Mouse (Mus musculus): ENCODE data around the gene Rabep1.
A peak's percentile ranks its signal among the peaks of the same experiment; 100 is the strongest.
"Not testable (repeated sequence)": the region's sequence is repeated elsewhere in the genome, so short reads cannot be mapped to it uniquely, and the experiment has no call there.

The Rabep1 gene

DNA sequence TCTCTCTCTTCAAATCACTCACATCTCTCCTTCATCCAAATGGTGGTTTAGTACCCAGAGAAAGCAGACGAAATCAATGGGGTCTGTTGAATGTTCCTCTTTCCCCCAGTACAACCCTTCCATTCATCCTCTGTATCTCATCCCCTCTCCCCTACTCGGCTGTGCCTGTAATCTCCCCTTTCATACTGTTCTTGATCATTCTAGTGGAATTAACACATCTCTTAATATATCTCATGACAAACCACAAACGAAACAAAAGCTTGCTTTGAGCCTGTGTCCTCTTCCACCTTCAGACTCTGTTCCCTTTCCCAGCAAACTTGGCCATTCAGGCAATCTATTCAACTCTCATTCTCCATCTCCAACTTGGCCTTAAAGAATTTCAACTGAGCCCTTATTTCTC lies 13.4 kb upstream of the Rabep1 start:
- DNase-seq (ENCODE audit: extremely low read depth, low read depth) = no peak

DNA sequence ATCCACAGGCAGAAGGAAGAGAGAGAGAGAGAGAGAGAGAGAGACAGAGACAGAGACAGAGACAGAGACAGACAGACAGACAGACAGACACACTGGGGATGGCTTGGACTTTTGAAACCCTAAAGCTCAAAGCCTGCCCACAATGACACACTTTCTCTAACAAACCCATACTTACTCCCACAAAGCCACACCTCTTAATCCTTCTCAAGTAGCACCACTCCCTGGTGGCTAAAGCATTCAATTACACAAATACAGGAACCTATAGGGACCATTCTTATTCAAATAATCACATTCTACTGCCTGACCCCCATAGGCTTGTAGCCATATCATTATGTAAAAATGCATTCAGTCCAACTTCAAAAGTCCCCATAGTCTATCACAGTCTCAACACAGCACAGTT lies 11.2 kb upstream of the Rabep1 start:
- DNase-seq (ENCODE audit: extremely low read depth, low read depth) = no peak

DNA sequence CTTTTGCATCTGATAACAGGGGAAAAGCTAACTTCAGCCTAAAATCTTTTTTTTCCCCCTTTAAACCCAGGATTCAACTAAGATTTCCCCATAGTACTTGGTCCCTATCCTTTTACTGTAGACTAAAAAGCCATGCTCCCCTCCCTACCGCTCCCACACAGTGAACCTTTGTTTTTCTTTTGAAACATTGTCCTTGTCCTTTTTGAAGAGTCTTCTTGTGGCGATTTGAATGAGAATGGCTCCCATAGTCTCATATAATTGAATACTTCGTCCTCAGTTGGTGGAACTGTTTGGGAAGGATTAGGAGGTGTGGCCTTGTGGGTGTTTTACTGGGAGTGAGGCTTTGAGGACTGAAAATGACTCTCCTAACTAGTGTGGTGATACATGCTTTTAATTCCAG lies 10.7 kb upstream of the Rabep1 start:
- DNase-seq (ENCODE audit: extremely low read depth, low read depth) = no peak

DNA sequence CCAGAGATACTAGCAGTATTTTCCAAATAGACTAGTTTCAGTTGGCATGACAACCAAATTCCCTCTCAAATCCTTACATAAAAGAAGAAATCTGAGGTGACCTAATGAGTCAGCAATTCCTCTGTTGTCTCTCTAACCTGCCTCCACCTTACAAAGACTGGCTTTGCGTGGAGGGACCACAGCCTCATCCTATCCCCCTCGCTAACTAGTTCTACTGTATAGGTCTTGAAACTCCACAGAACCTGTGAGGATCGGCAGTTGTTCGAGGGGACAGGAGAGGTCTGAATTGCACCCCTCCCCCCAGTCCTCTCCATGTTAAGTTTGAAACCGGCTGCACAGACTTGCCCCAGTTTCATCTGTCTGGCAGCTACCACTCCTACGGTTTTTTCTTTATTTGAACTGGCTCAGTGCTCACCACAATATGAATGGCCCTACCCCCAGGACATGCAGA lies 9.2 kb upstream of the Rabep1 start:
- DNase-seq (ENCODE audit: extremely low read depth, low read depth) = no peak

DNA sequence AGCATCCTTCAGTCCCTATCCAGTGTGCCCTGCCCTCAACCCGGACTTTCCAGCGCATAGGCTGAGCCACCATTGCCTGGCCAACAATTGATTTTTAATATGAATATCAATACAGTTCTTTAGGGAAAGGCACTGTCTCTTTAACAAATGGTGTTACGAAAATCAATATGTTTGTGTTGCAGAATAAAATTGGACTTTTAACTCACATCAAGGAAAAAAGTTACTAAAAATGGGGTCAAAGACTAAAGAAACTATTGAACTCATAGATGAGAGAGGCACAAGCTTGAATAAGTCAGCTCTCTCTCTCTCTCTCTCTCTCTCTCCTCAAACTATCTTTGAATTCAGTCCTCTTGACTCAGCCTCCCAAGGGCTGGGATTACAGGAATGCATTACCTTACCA lies 7.5 kb upstream of the Rabep1 start:
- DNase-seq (ENCODE audit: extremely low read depth, low read depth) = no peak

DNA sequence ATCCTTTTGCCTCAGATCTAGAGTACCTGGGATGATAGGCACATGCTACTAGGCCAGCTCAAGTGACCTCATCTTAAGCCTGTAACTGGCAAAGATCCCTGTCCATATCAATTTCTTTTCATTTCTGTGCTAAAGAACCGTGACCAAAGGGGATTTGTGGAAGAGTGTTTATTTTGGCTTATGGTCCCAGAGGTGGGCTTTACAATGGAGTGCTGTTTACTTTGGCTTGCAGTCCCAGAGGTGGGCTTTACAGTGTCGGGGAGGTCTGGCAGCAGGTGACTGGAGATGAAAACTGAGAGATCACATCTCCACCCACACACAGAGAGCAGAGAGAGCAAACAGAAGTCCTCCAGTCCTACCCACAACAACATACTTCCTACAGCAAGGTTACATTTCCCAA lies 6.0 kb upstream of the Rabep1 start:
- no peak for DNase-seq (ENCODE audit: extremely low read depth, low read depth)

DNA sequence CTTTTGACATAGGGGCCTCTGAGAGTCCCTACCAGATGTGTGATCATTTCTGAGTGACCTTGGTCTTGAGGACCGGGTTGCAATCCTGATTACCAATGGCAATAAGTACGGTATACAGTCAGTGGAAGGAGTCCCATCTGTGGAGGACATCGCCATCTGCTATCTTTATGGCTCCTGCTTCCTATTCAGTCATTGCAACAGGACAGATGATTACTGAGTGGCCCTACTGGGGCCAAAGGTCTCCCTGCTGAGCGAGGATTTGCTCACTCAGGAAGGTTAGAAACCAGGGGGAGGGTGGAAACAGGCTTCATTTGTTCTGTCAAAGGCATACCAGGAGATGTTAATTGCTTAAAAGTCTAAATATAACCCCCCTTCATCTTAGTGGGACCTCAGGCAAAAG lies 1.6 kb upstream of the Rabep1 start:
- no peak for DNase-seq (ENCODE audit: extremely low read depth, low read depth)

DNA sequence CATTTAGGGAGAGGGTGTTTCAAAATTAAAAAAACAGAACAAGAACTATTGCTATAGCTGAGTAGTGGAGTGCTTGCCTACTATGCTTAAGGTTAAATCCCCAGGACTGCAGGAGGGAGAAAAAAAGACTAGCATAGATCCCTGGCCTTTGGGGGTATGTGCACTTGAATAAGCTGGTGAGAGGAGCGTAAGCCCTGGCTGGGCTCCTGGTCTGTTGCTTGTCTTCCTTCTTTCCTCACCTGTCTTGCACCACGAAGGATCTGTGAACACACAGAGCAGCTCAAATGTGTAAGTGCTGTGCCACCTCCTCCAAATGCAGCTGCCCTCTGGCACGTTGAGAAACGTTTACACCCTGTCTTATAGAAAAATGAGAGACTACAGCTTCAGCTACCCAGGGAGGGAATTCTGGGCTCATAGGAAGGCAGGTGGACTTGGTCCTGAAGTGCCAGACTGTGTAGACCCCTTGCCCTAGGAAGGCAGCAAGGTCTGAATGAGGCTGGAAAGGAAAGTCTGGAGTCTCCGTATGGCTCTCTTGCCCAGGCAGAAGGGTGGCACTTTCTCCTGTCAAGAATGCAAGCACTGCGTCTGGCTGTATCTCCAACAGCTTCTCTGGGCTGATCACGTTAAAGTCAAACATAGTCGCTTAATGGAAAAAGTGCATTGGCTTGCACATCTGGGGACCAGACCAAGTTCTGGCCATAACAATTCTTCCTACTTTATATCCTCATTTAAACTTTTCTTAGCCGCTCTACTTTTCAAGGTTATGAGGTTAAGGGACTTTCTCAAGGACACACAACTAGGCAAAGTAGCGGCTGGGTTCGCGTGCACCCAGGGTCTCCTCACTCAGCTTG lies 652 bp upstream of the Rabep1 start:
- no peak for DNase-seq (ENCODE audit: extremely low read depth, low read depth)

DNA sequence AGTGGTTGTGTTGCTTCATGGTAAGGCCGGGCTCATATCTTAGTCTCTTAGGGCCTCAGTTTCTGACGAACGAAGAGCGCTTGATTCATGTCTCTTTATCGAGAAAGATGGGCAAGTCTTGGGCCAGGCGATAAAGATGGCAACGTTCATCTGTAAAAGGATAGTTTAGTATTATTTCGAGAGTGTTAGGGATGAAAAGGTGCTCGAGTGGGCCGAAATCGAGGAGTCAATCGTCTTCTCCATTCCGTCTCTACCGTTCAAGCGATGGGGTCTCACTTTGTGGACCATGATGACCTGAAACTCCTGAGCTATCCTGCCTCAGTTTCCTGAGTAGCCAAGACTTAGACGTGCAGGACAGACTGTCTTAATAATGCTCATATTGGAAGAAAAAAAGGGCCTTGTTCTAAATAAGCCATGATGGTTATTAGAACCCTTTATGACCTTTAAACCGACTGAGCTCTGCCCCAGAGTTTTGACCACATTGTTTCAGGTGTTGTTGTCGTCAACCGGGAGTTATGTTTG lies 940 bp downstream of the Rabep1 start:
- DNase-seq (ENCODE audit: extremely low read depth, low read depth) = peak; percentile 26

DNA sequence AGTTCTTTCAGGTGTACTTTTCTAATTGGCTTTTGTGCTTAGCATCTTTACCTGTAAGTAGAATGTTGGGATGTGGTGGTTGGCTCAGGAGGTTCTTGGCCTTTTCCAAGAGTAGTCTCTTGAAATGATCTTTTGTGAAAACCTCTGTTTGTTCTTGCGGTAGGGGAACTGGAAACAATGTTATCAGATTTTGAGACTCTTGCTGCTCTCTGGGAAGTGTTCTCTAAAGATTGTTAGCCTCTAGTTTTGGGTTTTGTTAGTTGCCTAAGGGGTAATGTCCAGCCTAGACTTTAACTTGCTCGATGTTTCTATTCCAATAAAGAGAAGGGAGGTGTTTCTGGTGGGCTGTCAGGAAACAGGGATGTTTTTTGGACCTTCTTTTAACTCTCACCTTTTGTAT lies 1.5 kb downstream of the Rabep1 start:
- DNase-seq (ENCODE audit: extremely low read depth, low read depth) = no peak

DNA sequence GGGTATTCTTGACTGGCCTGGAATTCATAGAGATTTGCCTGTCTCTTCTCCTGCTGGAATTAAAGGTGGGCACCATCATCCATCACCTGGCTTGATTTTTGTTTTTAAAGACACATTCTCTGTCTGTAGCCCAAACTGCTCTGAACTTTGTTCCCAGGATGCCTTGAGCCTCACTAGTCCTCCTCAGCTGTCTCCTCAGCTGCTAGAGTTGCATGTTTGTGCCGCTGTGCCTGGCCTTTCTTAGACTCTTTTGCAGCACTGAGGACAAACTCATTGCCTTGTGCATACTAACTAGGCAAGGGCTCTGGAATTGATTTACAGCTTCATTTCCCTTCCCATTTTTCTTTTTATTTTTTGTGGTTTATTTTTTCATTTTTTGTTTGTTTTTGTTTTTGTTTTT lies 15.8 kb downstream of the Rabep1 start:
- no peak for DNase-seq (ENCODE audit: extremely low read depth, low read depth)

DNA sequence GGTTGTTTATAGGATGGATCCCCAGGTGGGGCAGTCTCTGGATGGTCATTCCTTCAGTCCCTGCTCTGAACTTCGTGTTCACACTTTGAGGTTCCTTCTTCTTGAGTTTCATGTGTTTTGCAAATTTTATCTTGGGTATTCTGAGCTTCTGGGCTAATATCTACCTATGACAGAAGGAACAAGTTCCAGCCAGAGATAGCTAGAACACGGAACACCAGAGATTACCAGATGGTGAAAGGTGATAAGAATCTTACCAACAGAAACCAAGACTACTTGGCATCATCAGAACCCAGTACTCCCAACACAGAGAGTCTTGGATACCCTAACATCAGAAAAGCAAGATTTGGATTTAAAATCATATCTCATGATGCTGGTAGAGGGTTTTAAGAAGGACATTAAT lies 18.6 kb downstream of the Rabep1 start:
- DNase-seq (ENCODE audit: extremely low read depth, low read depth) = not testable (repeated sequence)

DNA sequence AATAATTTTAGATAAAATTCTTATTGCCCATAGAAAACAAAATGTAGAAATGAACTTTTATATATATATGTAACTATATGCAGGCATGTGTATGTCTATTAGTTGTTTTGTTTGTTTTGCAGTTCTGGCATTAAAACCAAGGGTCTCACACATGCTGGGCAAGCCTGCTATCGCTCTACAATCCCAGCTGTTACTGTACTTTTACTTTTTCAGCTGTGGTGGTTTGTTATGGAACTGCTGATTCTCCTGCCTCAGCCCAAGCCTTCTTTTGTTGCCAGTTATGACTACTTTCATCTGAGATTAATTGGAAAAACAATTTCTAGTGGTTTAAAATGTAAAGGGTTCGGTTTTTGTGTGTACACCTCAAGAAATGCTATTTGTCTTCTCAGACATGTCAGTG lies 20.6 kb downstream of the Rabep1 start:
- DNase-seq (ENCODE audit: extremely low read depth, low read depth) = no peak

DNA sequence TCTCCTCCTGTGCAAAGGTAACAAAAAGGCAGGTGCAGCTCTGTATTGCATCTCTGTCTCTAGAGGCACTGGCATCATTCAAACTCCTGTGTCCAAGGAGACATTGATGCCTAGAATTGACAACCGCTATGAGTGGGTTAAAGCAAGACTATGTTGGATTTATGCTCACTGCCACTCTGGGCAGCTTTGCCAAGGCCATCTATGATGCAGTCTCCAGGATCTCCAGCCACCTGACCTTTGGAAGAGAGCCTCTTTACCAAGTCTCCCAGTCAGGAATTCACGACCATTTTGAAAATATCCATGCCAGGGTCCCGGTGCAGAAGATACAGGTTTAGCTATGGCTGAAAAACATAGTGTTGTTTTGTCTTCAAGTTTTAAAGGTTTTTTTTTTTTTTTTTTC lies 24.7 kb downstream of the Rabep1 start:
- DNase-seq (ENCODE audit: extremely low read depth, low read depth) = no peak

DNA sequence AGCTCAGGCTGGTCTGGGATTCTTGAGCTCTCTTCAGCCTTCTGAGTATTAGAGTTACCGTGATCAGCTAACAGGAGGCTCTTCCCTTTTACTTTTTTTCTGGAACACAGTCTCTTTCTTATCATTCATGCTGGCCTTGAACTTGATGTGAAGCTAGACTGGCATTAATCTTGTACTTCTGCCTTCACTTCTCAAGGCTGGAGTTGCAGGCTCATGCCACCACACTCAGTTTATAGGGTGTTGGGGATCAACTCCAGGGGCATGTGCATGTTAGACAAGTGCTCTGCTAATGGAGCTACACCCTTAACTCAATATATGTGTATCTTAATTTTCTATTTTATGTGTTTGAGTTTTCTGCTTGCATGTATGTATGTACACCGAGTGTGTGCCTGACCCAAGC lies 25.2 kb downstream of the Rabep1 start:
- no peak for DNase-seq (ENCODE audit: extremely low read depth, low read depth)

DNA sequence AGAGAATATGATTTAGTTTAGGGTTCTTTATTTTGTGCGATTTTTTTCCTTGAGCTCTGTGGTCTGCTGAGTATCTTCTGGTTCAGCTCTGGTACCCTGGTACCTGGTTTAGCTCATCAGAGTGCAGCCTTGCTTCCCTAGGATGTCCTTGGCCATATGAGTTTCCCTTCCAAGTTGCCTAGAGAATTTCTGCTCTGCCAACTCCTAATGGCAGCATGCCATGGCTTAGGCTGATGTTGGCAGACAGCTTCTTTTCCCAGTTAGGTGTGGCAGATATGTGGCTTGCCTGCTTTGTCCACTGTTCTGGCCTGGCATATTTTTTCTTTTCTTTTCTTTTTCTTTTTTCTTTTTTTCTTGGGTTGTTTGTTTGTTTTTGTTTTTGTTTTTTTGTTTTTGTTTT lies 25.8 kb downstream of the Rabep1 start:
- DNase-seq (ENCODE audit: extremely low read depth, low read depth) = no peak

DNA sequence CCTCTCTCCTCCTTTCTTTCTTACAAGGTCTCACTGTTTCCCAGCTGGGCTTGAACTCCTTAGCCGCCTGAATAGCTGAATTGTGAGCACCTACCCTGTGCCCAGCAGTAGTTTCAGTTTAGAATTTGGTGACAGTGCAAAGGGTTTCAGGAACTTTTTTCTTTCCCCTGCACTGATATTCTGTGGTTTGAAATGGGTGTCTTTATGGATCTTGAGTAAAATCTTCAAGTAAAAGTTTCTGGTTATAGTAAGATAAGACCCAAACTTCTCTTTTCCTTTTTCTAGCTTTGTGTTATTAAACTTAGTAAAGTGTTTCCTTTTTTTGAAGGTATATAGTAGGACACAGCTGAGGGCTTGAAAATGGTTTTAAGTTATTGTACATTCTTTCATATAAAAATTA lies 26.5 kb downstream of the Rabep1 start:
- peak; percentile 25 for DNase-seq (ENCODE audit: extremely low read depth, low read depth)

DNA sequence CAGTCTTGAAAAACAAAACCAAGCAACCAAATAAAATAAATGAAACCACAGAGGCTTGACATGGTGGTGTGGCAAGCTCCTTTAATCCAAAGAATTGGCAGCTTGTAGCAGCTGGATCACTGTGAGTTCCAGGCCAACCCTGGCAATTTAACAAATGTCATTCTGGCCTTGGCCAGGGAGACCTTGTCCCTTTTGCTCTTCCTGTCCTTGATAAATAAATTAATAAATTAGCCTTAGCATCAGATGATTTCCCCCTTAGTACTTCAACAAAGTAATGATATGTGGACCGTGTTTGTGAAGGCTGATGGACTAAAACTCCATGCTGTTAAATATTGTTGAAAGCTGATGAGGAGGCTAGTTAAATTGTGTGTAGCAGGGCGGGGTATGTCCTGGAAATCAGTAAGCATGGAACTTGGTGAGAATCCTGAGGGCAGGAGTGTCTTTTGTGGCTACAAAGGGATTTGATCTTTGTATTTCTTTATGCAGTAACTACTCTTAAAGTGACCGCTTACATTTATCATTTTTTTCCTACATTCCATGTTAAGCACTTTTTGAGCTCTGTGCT lies 27.3 kb downstream of the Rabep1 start:
- DNase-seq (ENCODE audit: extremely low read depth, low read depth) = no peak

DNA sequence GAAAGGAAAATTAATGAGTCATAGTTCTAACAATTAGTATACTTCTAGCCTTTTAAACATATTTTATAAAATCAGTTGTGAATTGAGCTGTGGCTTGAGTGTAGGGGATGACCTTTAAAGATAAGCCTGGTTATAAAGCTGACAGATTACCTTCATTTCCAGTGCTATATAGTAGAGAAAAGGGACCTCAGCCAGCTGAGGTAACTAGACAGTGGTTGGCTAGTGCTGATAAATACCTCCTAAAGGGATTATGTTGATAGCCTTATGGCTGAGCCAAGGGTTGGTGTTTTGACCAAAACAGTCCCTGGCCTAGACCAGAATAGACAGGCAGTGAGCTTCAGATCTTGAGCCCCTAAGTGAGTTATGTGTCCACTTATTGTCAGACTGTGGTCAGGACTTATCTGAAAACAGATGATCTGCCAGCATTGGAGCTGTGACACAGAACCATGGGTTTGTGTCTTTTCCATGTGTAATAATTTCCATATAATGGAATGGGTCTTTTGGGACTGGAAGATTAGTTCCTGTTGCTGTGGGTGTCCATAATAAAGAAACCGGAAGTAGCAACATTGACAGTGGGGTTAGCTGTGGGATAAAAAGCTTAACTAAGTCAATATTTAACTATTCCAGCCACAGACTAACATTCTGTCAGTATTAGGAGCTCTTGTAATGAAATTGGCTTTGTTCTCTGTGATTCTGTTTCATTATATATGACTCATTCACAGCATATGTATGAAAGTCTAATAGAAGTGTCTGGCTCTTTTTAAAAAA lies 29.5 kb downstream of the Rabep1 start:
- no peak for DNase-seq (ENCODE audit: extremely low read depth, low read depth)

DNA sequence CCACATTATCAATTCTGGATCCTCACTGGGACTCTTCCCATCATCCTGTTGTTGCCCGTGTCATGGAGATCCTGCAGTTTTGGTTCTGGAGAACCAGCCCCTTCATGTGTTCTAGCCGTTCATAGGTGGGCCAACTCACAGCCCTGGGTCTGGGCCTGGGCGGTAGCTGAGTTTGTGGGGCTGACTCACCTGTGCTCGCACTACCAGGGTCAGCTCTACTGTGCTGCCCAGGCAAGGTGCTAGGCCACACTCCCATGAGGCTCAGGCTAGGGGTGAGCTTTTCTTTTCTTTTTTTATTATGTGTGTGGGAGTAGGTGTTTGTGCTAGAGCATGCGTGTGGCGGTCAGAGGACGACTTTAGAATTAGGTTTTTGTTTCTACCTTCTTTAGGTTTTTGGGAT lies 33.1 kb downstream of the Rabep1 start:
- no peak for DNase-seq (ENCODE audit: extremely low read depth, low read depth)

DNA sequence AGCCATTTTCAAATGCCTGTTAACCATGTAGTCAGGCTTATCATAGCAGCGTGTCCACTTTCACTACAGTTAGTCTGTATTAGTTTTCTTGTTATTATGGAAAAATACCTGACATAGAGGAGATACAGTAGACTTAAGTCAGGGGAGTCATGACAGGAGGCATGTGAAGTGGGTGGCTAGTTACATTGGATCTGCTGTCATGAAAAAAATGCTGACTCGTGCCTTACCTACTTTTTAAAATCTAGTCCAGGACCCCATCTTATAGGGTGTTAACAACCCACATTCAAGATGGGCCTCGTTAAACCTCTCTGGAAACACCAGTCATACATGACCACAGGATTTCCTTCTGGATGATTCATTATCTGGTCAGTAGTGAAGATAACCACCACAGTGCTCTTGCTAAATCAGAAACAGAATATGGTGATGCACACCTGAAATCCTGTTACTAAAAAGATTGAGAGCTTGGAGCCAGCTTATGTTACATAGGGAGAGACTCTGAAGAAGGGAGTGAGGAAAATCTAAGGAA lies 38.4 kb downstream of the Rabep1 start:
- no peak for DNase-seq (ENCODE audit: extremely low read depth, low read depth)

DNA sequence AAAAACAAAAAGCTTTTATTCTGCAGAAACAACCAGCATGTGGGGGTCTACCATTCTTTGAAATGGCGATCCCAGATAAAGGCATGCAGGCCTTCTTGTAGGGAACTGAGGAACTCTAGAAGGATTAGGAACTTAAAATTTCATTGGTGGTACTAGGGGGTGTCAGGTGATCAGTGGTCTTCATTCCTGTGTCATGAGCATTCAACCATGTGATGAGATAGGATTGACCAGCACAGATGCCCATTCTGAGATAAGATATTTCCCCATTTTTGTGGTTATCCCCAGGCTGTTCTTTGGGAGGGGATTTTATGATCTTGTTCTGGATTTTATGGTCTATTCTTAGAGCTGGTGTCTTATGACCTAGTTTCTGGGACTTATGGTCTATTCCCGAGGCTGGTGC lies 46.1 kb downstream of the Rabep1 start:
- DNase-seq (ENCODE audit: extremely low read depth, low read depth) = no peak

Measured in MEL-GATA-1-ER (cell line).